In genomic region chr11:11872140-11872795, GRCm38 (mm10) we compare ENCODE assay signal across 10 mouse cellular contexts. TPM values are rescaled to one million over a fixed set of nuclear protein-coding genes. Genes with fewer than 3 reads are reported as not detected.
DNase-seq lines count a peak whose midpoint lies in the region; ATAC-seq and TF ChIP-seq lines count a peak whose summit lies in the region.
"Had no signal": no experiment of that assay in that cellular context is flagged by ENCODE, and none has a peak within 500 bp of the region (broad histone marks: within the 10 kb centered on the region; RNA-seq: fewer than 3 reads in every experiment).

No protein-coding gene starts in this region.

- no peaks in the 10 kb centered on the region for H3K79me2 ChIP-seq in MEL (ENCODE audit: control insufficient read depth, insufficient read depth, low read length, poor library complexity)

- H3K4me2 ChIP-seq in hindbrain, embryonic 16.5 days (ENCODE audit: low read length), result no peak overlapping the region
- H3K4me2 ChIP-seq in limb, embryonic 12.5 days, result 0 out of 2 replicates have a peak overlapping the region, but pooled peaks have one; percentile 7

- no peaks in the 10 kb centered on the region for H3K9me3 ChIP-seq in hindbrain, embryonic 10.5 days
- H3K9me3 ChIP-seq in hindbrain, embryonic 16.5 days (ENCODE audit: control insufficient read depth, low read length), result no peaks in the 10 kb centered on the region
- no peaks in the 10 kb centered on the region for H3K9me3 ChIP-seq in MEL (replicated peaks; ENCODE audit: insufficient read depth, low read length)
- H3K9me3 ChIP-seq in limb, embryonic 12.5 days, result no peaks in the 10 kb centered on the region

- DNase-seq in hindbrain, embryonic 10.5 days (ENCODE audit: low spot score), result no peak
- DNase-seq in 416B (ENCODE audit: low read depth) (peak; percentile 49), MEL (ENCODE audit: low read depth, low spot score) (no peak)
- no peak for DNase-seq in c-Kit-positive CD71-positive TER-119-positive erythroid progenitor cells, embryonic 14.5 days (ENCODE audit: low spot score)
- no peak for DNase-seq in layer of hippocampus, postnatal 25 days (ENCODE audit: extremely low spot score in 1 of 2, low spot score in 1 of 2)
- DNase-seq: right cerebral cortex, postnatal 25 days had no signal

- WGBS in hindbrain, embryonic 10.5 days, result 89% methylated on average over 3 of the region's 3 CpGs
- WGBS in hindbrain, embryonic 16.5 days, result 53% methylated on average over 3 of the region's 3 CpGs
- WGBS in limb, embryonic 12.5 days, result 86% methylated on average over 3 of the region's 3 CpGs

- no peak overlapping the region for H3K9ac ChIP-seq in hindbrain, embryonic 16.5 days (ENCODE audit: low read depth, low read length)
- H3K9ac ChIP-seq in MEL (ENCODE audit: control insufficient read depth, low read depth, low read length, poor library complexity, severe bottlenecking), result no peak overlapping the region
- H3K9ac ChIP-seq in limb, embryonic 12.5 days (replicated peaks), result no peak overlapping the region
- H3K9ac ChIP-seq: liver, embryonic 14.5 days had no signal

- H3K4me1 ChIP-seq in hindbrain, embryonic 10.5 days (replicated peaks), result peaks cover 58% of the 10 kb centered on the region
- peaks cover 14% of the 10 kb centered on the region for H3K4me1 ChIP-seq in hindbrain, embryonic 16.5 days (ENCODE audit: control insufficient read depth, insufficient read depth, low read depth, low read length)
- H3K4me1 ChIP-seq in MEL (ENCODE audit: control insufficient read depth in 1 of 2, insufficient read depth in 2 of 2, low read length in 2 of 2), result peaks cover 9 to 13% of the 10 kb centered on the region in 2 experiments
- H3K4me1 ChIP-seq in limb, embryonic 12.5 days (replicated peaks), result peaks cover 44% of the 10 kb centered on the region

- ATAC-seq in hindbrain, embryonic 16.5 days, result no peak
- no peak for ATAC-seq in limb, embryonic 12.5 days (ENCODE audit: insufficient number of reproducible peaks, insufficient read depth, low FRiP score, low TSS enrichment, low read depth)
- ATAC-seq: Patski had no signal

- TF ChIP-seq RAD21 in MEL (IDR thresholded peaks at IDR 0.05; ENCODE audit: low read depth, low read length), result no peak

- TF ChIP-seq EP300 in MEL (IDR thresholded peaks at IDR 0.05; ENCODE audit: low read depth in 1 of 2, low read length in 2 of 2), result no peak

- no peak for TF ChIP-seq POLR2A in MEL (IDR thresholded peaks at IDR 0.05; ENCODE audit: control insufficient read depth in 1 of 2, insufficient read depth in 1 of 2, low read depth in 1 of 2, low read length in 2 of 2, poor library complexity in 1 of 2)

- H3K4me3 ChIP-seq in hindbrain, embryonic 10.5 days, result no peak overlapping the region
- no peak overlapping the region for H3K4me3 ChIP-seq in hindbrain, embryonic 16.5 days (ENCODE audit: low read length)
- H3K4me3 ChIP-seq in MEL (ENCODE audit: control insufficient read depth in 1 of 2, insufficient read depth in 1 of 2, low read depth in 2 of 2, low read length in 2 of 2), result no peak overlapping the region
- no peak overlapping the region for H3K4me3 ChIP-seq in limb, embryonic 12.5 days (replicated peaks)

- TF ChIP-seq CTCF in MEL (IDR thresholded peaks at IDR 0.05 in 2 of 3, conservative IDR thresholded peaks at IDR 0.05 in 1 of 3; ENCODE audit: control insufficient read depth in 1 of 3, insufficient read depth in 1 of 3, low read depth in 2 of 3, low read length in 3 of 3, poor library complexity in 1 of 3, severe bottlenecking in 1 of 3), result no peak

- no peaks in the 10 kb centered on the region for H3K27me3 ChIP-seq in hindbrain, embryonic 10.5 days (ENCODE audit: insufficient read depth, poor library complexity, severe bottlenecking)
- H3K27me3 ChIP-seq in hindbrain, embryonic 16.5 days (replicated peaks; ENCODE audit: control insufficient read depth, insufficient read depth, low read length), result no peaks in the 10 kb centered on the region
- H3K27me3 ChIP-seq in MEL (ENCODE audit: control insufficient read depth in 1 of 2, insufficient read depth in 2 of 2, low read length in 2 of 2), result peaks cover 0 to 2% of the 10 kb centered on the region in 2 experiments; a peak in 2 of 4 replicates
- no peaks in the 10 kb centered on the region for H3K27me3 ChIP-seq in limb, embryonic 12.5 days
- H3K27me3 ChIP-seq: Patski had no signal

- H3K27ac ChIP-seq in hindbrain, embryonic 10.5 days, result peak overlapping the region; percentile 83
- H3K27ac ChIP-seq in hindbrain, embryonic 16.5 days (ENCODE audit: low read depth, low read length), result no peak overlapping the region
- H3K27ac ChIP-seq in MEL (ENCODE audit: control insufficient read depth, low read depth, low read length), result no peak overlapping the region
- peak overlapping the region; percentile 93 for H3K27ac ChIP-seq in limb, embryonic 12.5 days
- H3K27ac ChIP-seq: liver, embryonic 14.5 days had no signal

- no peaks in the 10 kb centered on the region for H3K36me3 ChIP-seq in hindbrain, embryonic 10.5 days
- H3K36me3 ChIP-seq in hindbrain, embryonic 16.5 days (ENCODE audit: control insufficient read depth, insufficient read depth, low read length), result no peaks in the 10 kb centered on the region
- H3K36me3 ChIP-seq in MEL (ENCODE audit: control insufficient read depth in 1 of 2, insufficient read depth in 2 of 2, low read length in 2 of 2), result peaks cover 0 to 13% of the 10 kb centered on the region in 2 experiments; a peak in 2 of 4 replicates
- H3K36me3 ChIP-seq in limb, embryonic 12.5 days, result no peaks in the 10 kb centered on the region

TF ChIP-seq in MEL, 35 proteins besides CTCF, POLR2A, EP300 and RAD21:
- TF ChIP-seq ZNF384 (IDR thresholded peaks at IDR 0.05; ENCODE audit: low read depth, low read length), result 0 out of 2 replicates have a peak, but pooled peaks have one; percentile 18
- TF ChIP-seq UBTF (IDR thresholded peaks at IDR 0.05; ENCODE audit: borderline replicate concordance, insufficient read depth, low read depth, low read length), result no peak
TF ChIP-seq in MEL: peak in this region for 1.

RNA-seq across cellular contexts. Expression of gene Ddc, which starts 25.7 kb away (rescaled TPM):
- 10.2 TPM in 2 replicates for polyA plus RNA-seq in hindbrain, embryonic 10.5 days (2016; fragmentation: Nextera tagmentation; extraction: Ambion mirVana)
- polyA plus RNA-seq in hindbrain, embryonic 16.5 days (2015; fragmentation: Nextera tagmentation; extraction: Ambion mirVana), result 10.6 and 11.9 TPM in 2 replicates
- total RNA-seq in MEL (2012; rRNA removed), result 0.08 TPM in 1 of 2 replicates, not detected in the other
- under 1 TPM in 1 of 2 experiments, not detected in 1; 0.07 TPM for polyA plus RNA-seq in MEL (2012; ENCODE audit: insufficient read depth in 1 of 2, insufficient read length in 2 of 2, low read depth in 1 of 2, low replicate concordance in 2 of 2, missing spikeins in 1 of 2)
- polyA plus RNA-seq in limb, embryonic 12.5 days (2016; fragmentation: Nextera tagmentation; extraction: Ambion mirVana), result 11.9 and 13.0 TPM in 2 replicates
- total RNA-seq in layer of hippocampus, postnatal 25 days (2021), result 10 to 100 TPM; 11.8 to 12.2 TPM

Comparison
In these comparisons a context has a peak if more than half of its experiments do, and no peak if none do; other contexts are left out.
1. H3K27ac ChIP-seq: peak in hindbrain, embryonic 10.5 days (single experiment) and limb, embryonic 12.5 days (single experiment); none in hindbrain, embryonic 16.5 days (single experiment) and MEL (single experiment).
2. RNA of gene Ddc, which starts 25.7 kb away (polyA plus RNA-seq): 11.9 to 13.0 TPM in limb, embryonic 12.5 days, 10.6 to 11.9 TPM in hindbrain, embryonic 16.5 days and 10.2 TPM in hindbrain, embryonic 10.5 days; 0.07 TPM in MEL; every median in the first group is over 10 times any median in the second.